Mouse (Mus musculus): ENCODE data around the gene Ccdc32. TPM values are rescaled to one million over a fixed set of nuclear protein-coding genes. Genes with fewer than 3 reads are reported as not detected.
A peak's percentile ranks its signal among the peaks of the same experiment; 100 is the strongest.
"Not testable (repeated sequence)": the region's sequence is repeated elsewhere in the genome, so short reads cannot be mapped to it uniquely, and the experiment has no call there.

Ccdc32 gene
- total RNA-seq (2022) = 10 to 100 TPM in 3 of 4 experiments, 1 to 10 TPM in 1; 9.5 to 13.6 (median 11.9) TPM

- DNase-seq (ENCODE audit: low spot score) = peak; percentile 97
Measured at GRCm38 (mm10) chr2:119028941-119029551, at the start of gene Ccdc32. Gene Ccdc32, minus strand, starts transcription at chr2:119029393.

DNA sequence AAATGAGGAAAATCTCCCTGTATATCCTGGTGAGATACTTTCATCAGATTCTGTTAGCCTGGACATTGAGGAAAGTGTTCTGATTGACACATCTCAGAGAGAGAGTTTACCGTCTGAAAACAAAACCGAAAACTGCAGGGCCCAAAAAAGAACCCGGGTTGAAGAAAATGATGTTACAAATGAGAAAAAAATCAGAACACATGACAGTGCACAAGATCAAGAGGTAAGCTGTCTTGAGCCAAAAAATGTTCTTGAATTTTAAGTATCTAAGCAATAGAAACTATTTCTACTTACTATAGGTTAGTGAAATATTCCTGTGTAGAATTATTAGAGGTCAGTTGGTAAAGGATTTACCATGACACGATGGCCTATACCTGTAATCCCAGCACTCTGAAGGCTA is 43.2 kb upstream of the Ccdc32 start:
- DNase-seq (ENCODE audit: low spot score) = no peak

- DNase-seq (ENCODE audit: low spot score) = no peak
Measured at GRCm38 (mm10) chr2:119060139-119060538, 30.9 kb upstream of the Ccdc32 start.

GRCm38 (mm10) chr2:119050132-119050650 is 21.0 kb upstream of the Ccdc32 start:
- no peak for DNase-seq (ENCODE audit: low spot score)

GRCm38 (mm10) chr2:119047849-119048248 is 18.7 kb upstream of the Ccdc32 start:
- no peak for DNase-seq (ENCODE audit: low spot score)

DNA sequence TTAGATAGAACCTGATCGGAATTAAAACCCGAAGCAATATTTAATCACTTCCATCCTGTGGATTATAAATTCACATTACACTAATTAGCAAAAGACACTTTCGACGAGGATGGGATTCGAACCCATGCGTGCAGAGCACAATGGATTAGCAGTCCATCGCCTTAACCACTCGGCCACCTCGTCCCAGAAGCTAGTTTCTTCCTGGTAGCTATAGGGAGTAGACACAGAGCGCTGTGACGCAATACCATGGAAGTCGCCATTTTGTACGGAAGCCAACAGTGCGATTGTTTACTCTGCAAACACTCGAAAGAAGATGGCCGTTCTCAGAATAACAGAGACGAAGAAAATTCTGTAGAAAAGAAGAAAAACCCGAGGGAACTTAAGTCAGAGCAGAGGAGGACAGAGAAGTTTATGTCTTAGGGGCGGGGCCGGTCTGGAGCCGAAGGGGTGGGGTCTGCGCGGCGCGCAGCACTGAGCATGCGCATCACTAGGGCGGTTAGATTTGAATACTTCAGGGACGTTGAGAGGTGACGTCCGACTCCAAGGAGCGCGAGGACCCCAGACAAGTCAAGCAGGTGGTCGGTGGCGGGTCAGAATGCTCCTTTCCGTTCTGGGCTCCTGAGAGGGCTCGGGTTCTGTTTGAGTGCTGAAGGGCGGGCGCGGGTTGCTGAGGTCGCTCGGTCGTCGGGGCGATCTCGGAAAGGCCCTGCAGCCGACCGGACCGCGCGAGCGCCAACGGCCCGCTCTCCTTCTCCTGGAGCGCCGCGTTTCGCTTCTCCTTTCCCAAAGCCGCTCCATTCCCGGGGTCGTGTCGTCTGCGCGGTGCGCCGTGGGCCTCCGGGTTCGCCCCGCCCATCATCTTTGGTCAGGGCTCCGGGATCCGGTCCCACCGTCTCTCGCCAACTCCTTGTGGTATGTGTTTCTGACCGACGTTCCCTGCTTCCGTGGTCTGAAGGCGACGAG is 17.7 kb upstream of the Ccdc32 start, which contains the start of gene Knl1:
Gene Knl1, plus strand, starts transcription at position 471 of the 963 bp plus-strand sequence.
- DNase-seq (ENCODE audit: low spot score) = peak; percentile 96

GRCm38 (mm10) chr2:119045163-119045562 is 16.0 kb upstream of the Ccdc32 start:
- DNase-seq (ENCODE audit: low spot score) = no peak

- no peak for DNase-seq (ENCODE audit: low spot score)
Measured at GRCm38 (mm10) chr2:119040882-119041281, 11.7 kb upstream of the Ccdc32 start.

GRCm38 (mm10) chr2:119035397-119035745 is 6.2 kb upstream of the Ccdc32 start:
- no peak for DNase-seq (ENCODE audit: low spot score)

GRCm38 (mm10) chr2:119034656-119035396 is 5.6 kb upstream of the Ccdc32 start, which contains the start of gene Rpusd2:
Gene Rpusd2, plus strand, starts transcription at chr2:119034790.
- peak; percentile 94 for DNase-seq (ENCODE audit: low spot score)

GRCm38 (mm10) chr2:119032191-119032590 is 3.0 kb upstream of the Ccdc32 start:
- no peak for DNase-seq (ENCODE audit: low spot score)

DNA sequence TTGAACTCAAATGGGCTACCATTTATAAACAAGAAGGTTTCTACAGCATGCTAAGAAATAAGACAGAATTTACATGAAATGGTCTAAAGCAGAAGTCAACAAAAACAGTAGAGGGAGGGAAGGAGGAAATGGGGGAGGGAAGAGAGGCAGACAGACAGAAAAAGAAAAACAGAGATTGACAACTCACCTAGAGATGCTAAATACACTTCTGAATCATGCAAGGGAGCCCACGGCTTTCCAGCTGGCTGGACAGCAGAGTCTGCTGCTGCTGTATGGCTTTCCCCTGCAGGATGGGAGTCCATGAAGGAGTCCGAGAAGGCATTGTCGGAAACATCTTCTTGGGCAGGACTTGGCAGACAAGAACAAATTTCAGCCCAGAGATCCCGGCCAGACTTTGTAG is 2.2 kb downstream of the Ccdc32 start:
- no peak for DNase-seq (ENCODE audit: low spot score)

DNA sequence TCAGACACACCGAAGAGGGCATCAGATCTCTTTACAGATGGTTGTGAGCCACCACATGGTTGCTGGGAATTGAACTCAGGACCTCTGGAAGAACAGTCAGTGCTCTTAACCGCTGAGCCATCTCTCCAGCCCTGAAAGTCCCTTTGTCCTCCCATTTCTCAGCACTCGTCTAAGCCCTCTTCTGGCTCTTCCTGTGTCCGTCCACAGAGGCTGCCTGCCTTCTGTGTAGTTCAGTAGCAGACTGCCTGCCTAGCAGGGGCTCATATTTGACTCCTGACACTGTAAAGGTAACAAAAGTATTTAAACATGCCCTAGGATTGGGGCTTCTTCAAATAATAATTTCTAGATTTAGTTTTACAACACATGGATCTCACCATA is 4.0 kb downstream of the Ccdc32 start:
- no peak for DNase-seq (ENCODE audit: low spot score)

- DNase-seq (ENCODE audit: low spot score) = no peak
Measured at GRCm38 (mm10) chr2:119024536-119025238, 4.5 kb downstream of the Ccdc32 start.

- DNase-seq (ENCODE audit: low spot score) = no peak
Measured at GRCm38 (mm10) chr2:119023154-119023660, 6.0 kb downstream of the Ccdc32 start.

DNA sequence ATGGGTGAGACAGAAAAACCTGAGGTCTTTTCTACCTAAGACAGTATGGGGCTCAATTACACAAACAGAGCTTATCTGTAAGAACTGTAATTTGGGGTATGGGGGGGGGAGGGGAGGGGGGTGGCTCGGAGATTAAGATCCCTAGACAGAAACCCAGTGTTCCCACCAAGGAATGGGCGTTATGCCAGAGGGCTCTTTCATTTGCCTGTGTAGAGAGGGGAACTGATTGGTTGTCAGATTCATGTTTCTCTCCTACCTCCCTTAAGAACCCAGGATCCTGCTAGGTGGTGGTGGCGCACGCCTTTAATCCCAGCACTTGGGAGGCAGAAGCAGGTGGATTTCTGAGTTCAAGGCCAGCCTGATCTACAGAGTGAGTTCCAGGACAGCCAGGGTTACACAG is 9.7 kb downstream of the Ccdc32 start:
- DNase-seq (ENCODE audit: low spot score) = no peak

- DNase-seq (ENCODE audit: low spot score) = no peak
Measured at GRCm38 (mm10) chr2:119019131-119019530, 10.1 kb downstream of the Ccdc32 start.

GRCm38 (mm10) chr2:119018391-119019122 is 10.6 kb downstream of the Ccdc32 start:
- peak; percentile 40 for DNase-seq (ENCODE audit: low spot score)

- DNase-seq (ENCODE audit: low spot score) = no peak
Measured at GRCm38 (mm10) chr2:119017647-119018046, 11.5 kb downstream of the Ccdc32 start.

GRCm38 (mm10) chr2:119016312-119016711 is 12.9 kb downstream of the Ccdc32 start:
- not testable (repeated sequence) for DNase-seq (ENCODE audit: low spot score)
